Mouse (Mus musculus) liver, embryonic 14.5 days (tissue): ENCODE results near the gene Hexa.

Source experiments
- CTCF ChIP-seq: IDR thresholded peaks from 2 replicates; pipeline ENCODE4 v1.5.1; 2016; ENCODE audit warnings: antibody characterized with exemption, low read depth, control low read depth
- EP300 ChIP-seq: IDR thresholded peaks from 2 replicates; pipeline ENCODE4 v1.6.1; 2016; ENCODE audit warnings: antibody characterized with exemption, low read depth

GRCm38 (mm10) chr9:59565600-59565999, 26.3 kb downstream of the Hexa start:
- TF ChIP-seq EP300 (no peak), CTCF (peak; percentile 92)
